Mouse (Mus musculus): ENCODE data around the gene Shbg. TPM values are rescaled to one million over a fixed set of nuclear protein-coding genes. Genes with fewer than 3 reads are reported as not detected.

Gene Shbg
- polyA plus RNA-seq, 1 experiment from 2014 or later: not detected

GRCm38 (mm10) chr11:69578301-69578700 is 39.4 kb downstream of the Shbg start:
- H3K9ac ChIP-seq (ENCODE audit: low read length): peak overlapping the region; percentile 92
- DNase-seq (ENCODE audit: low spot score): no peak
- peak overlapping the region; percentile 78 for H3K4me3 ChIP-seq (ENCODE audit: low read depth, low read length)
- peak overlapping the region; percentile 84 for H3K4me2 ChIP-seq (ENCODE audit: low read length)
- 0 out of 2 replicates have a peak overlapping the region, but pooled peaks have one; percentile 34 for H3K27ac ChIP-seq (ENCODE audit: low read depth)
- H3K36me3 ChIP-seq (ENCODE audit: control insufficient read depth, insufficient read depth, low read length): peaks cover 18% of the 10 kb centered on the region
- H3K9me3 ChIP-seq (ENCODE audit: control insufficient read depth, low read length): no peaks in the 10 kb centered on the region
- 15% methylated on average over 15 of the region's 15 CpGs for WGBS
- no peak for ATAC-seq (replicated peaks; ENCODE audit: low FRiP score, low TSS enrichment, low read depth)
- no peaks in the 10 kb centered on the region for H3K27me3 ChIP-seq (replicated peaks; ENCODE audit: control insufficient read depth, insufficient read depth, low read length)
- peaks cover 21% of the 10 kb centered on the region for H3K4me1 ChIP-seq (replicated peaks; ENCODE audit: control insufficient read depth, insufficient read depth, low read length)

- Histone ChIP-seq H3K9ac (ENCODE audit: low read length) (no peak overlapping the region), H3K27me3 (replicated peaks; ENCODE audit: control insufficient read depth, insufficient read depth, low read length) (no peaks in the 10 kb centered on the region), H3K4me3 (ENCODE audit: low read depth, low read length) (no peak overlapping the region), H3K36me3 (ENCODE audit: control insufficient read depth, insufficient read depth, low read length) (peaks cover 18% of the 10 kb centered on the region), H3K27ac (ENCODE audit: low read depth) (no peak overlapping the region), H3K4me1 (replicated peaks; ENCODE audit: control insufficient read depth, insufficient read depth, low read length) (peaks cover 16% of the 10 kb centered on the region), H3K9me3 (ENCODE audit: control insufficient read depth, low read length) (no peaks in the 10 kb centered on the region), H3K4me2 (ENCODE audit: low read length) (no peak overlapping the region)
- DNase-seq (ENCODE audit: low spot score): no peak
- ATAC-seq (replicated peaks; ENCODE audit: low FRiP score, low TSS enrichment, low read depth): no peak
- WGBS: 73% methylated on average over 5 of the region's 5 CpGs
These were observed 41.4 kb downstream of the Shbg start for GRCm38 (mm10) chr11:69576307-69576706.

- no peak overlapping the region for H3K9ac ChIP-seq (ENCODE audit: low read length)
- WGBS: 63% methylated on average over 3 of the region's 3 CpGs
These were observed 42.5 kb downstream of the Shbg start for GRCm38 (mm10) chr11:69575220-69575619.

GRCm38 (mm10) chr11:69565131-69565530 is 52.6 kb downstream of the Shbg start:
- no peak for ATAC-seq (replicated peaks; ENCODE audit: low FRiP score, low TSS enrichment, low read depth)
- Histone ChIP-seq H3K9ac (ENCODE audit: low read length) (no peak overlapping the region), H3K4me2 (ENCODE audit: low read length) (no peak overlapping the region), H3K27me3 (replicated peaks; ENCODE audit: control insufficient read depth, insufficient read depth, low read length) (no peaks in the 10 kb centered on the region), H3K27ac (ENCODE audit: low read depth) (no peak overlapping the region), H3K4me3 (ENCODE audit: low read depth, low read length) (no peak overlapping the region), H3K4me1 (replicated peaks; ENCODE audit: control insufficient read depth, insufficient read depth, low read length) (peaks cover 7% of the 10 kb centered on the region; the same call in 1 of the 2 replicates), H3K36me3 (ENCODE audit: control insufficient read depth, insufficient read depth, low read length) (peaks cover 49% of the 10 kb centered on the region), H3K9me3 (ENCODE audit: control insufficient read depth, low read length) (no peaks in the 10 kb centered on the region)
- WGBS: 62% methylated on average over 8 of the region's 8 CpGs
- no peak for DNase-seq (ENCODE audit: low spot score)

More at GRCm38 (mm10) chr11:69575220-69575619, 42.5 kb downstream of the Shbg start:
- no peak for DNase-seq (ENCODE audit: low spot score)
- H3K27me3 ChIP-seq (replicated peaks; ENCODE audit: control insufficient read depth, insufficient read depth, low read length): no peaks in the 10 kb centered on the region
- peaks cover 16% of the 10 kb centered on the region for H3K4me1 ChIP-seq (replicated peaks; ENCODE audit: control insufficient read depth, insufficient read depth, low read length)
- H3K9me3 ChIP-seq (ENCODE audit: control insufficient read depth, low read length): no peaks in the 10 kb centered on the region
- no peak overlapping the region for H3K4me3 ChIP-seq (ENCODE audit: low read depth, low read length)
- no peak for ATAC-seq (replicated peaks; ENCODE audit: low FRiP score, low TSS enrichment, low read depth)
- no peak overlapping the region for H3K27ac ChIP-seq (ENCODE audit: low read depth)
- H3K4me2 ChIP-seq (ENCODE audit: low read length): no peak overlapping the region
- H3K36me3 ChIP-seq (ENCODE audit: control insufficient read depth, insufficient read depth, low read length): peaks cover 28% of the 10 kb centered on the region

MicroRNA genes within 50 kb of the gene (microRNA counts, 519-probe panel; counts per million panel counts)
- microRNA mmu-miR-1934: not detected
- microRNA mmu-miR-467f: 3,040 counts per million, percentile 35 among the panel's probes with 10 or more counts

Small RNA genes lying within 50 kb of the gene (microRNA-seq; reads per million reads assigned to microRNA genes)
- gene Mir1934 (4.5 reads per million, percentile 32 among the genes with 10 or more reads in this experiment), gene Mir467f (not detected)

Other genes with a start within 250 kb of the Shbg start
- gene Chd3, start 248.5 kb downstream of the Shbg start, polyA plus RNA-seq (2014; fragmentation: Nextera tagmentation; extraction: Ambion mirVana): 52.4 and 62.3 TPM in 2 replicates
- 184 and 197 TPM in 2 replicates for gene Naa38, start 222.4 kb downstream of the Shbg start, polyA plus RNA-seq (2014; fragmentation: Nextera tagmentation; extraction: Ambion mirVana)
- gene Cyb5d1, start 222.3 kb downstream of the Shbg start, polyA plus RNA-seq (2014; fragmentation: Nextera tagmentation; extraction: Ambion mirVana): 23.3 and 23.8 TPM in 2 replicates
- 34.8 and 38.4 TPM in 2 replicates for gene Tmem88, start 219.7 kb downstream of the Shbg start, polyA plus RNA-seq (2014; fragmentation: Nextera tagmentation; extraction: Ambion mirVana)
- gene Kdm6b, start 204.2 kb downstream of the Shbg start, polyA plus RNA-seq (2014; fragmentation: Nextera tagmentation; extraction: Ambion mirVana): 29.1 and 29.6 TPM in 2 replicates
- 0.98 and 1.9 TPM in 2 replicates for gene Dnah2, start 68.8 kb downstream of the Shbg start, polyA plus RNA-seq (2014; fragmentation: Nextera tagmentation; extraction: Ambion mirVana)
- 4.0 and 4.9 TPM in 2 replicates for gene Efnb3, start 57.7 kb downstream of the Shbg start, polyA plus RNA-seq (2014; fragmentation: Nextera tagmentation; extraction: Ambion mirVana)
- 26.8 and 31.8 TPM in 2 replicates for gene Wrap53, start 37.6 kb downstream of the Shbg start, polyA plus RNA-seq (2014; fragmentation: Nextera tagmentation; extraction: Ambion mirVana)
- gene Trp53, start 37.5 kb downstream of the Shbg start, polyA plus RNA-seq (2014; fragmentation: Nextera tagmentation; extraction: Ambion mirVana): 176 and 192 TPM in 2 replicates
- gene Atp1b2, start 12.0 kb downstream of the Shbg start, polyA plus RNA-seq (2014; fragmentation: Nextera tagmentation; extraction: Ambion mirVana): 7.3 and 8.2 TPM in 2 replicates
- gene Sat2, start 4.1 kb upstream of the Shbg start, polyA plus RNA-seq (2014; fragmentation: Nextera tagmentation; extraction: Ambion mirVana): 16.8 and 18.1 TPM in 2 replicates
- gene Fxr2, start 15.1 kb upstream of the Shbg start, polyA plus RNA-seq (2014; fragmentation: Nextera tagmentation; extraction: Ambion mirVana): 22.6 and 23.0 TPM in 2 replicates
- gene Sox15, start 37.4 kb upstream of the Shbg start, polyA plus RNA-seq (2014; fragmentation: Nextera tagmentation; extraction: Ambion mirVana): 0.35 TPM in 1 of 2 replicates, not detected in the other
- gene Mpdu1, start 44.7 kb upstream of the Shbg start, polyA plus RNA-seq (2014; fragmentation: Nextera tagmentation; extraction: Ambion mirVana): 32.1 and 39.3 TPM in 2 replicates
- gene Cd68, start 48.2 kb upstream of the Shbg start, polyA plus RNA-seq (2014; fragmentation: Nextera tagmentation; extraction: Ambion mirVana): 12.4 and 16.3 TPM in 2 replicates
- gene Eif4a1, start 54.5 kb upstream of the Shbg start, polyA plus RNA-seq (2014; fragmentation: Nextera tagmentation; extraction: Ambion mirVana): 645 and 692 TPM in 2 replicates
- 79.1 and 90.8 TPM in 2 replicates for gene Senp3, start 64.2 kb upstream of the Shbg start, polyA plus RNA-seq (2014; fragmentation: Nextera tagmentation; extraction: Ambion mirVana)
- 0.48 TPM in 1 of 2 replicates, not detected in the other for gene Tnfsf13, start 67.9 kb upstream of the Shbg start, polyA plus RNA-seq (2014; fragmentation: Nextera tagmentation; extraction: Ambion mirVana)
- gene Tnfsf12, start 77.9 kb upstream of the Shbg start, polyA plus RNA-seq (2014; fragmentation: Nextera tagmentation; extraction: Ambion mirVana): 8.0 and 9.4 TPM in 2 replicates
- gene Tnfsfm13, start 78.2 kb upstream of the Shbg start, polyA plus RNA-seq (2014; fragmentation: Nextera tagmentation; extraction: Ambion mirVana): 2.3 and 3.7 TPM in 2 replicates
- gene Polr2a, start 140.7 kb upstream of the Shbg start, polyA plus RNA-seq (2014; fragmentation: Nextera tagmentation; extraction: Ambion mirVana): 35.2 and 38.7 TPM in 2 replicates
- gene Slc35g3, start 144.1 kb upstream of the Shbg start, polyA plus RNA-seq (2014; fragmentation: Nextera tagmentation; extraction: Ambion mirVana): not detected in 2 replicates
- gene Zbtb4, start 148.0 kb upstream of the Shbg start, polyA plus RNA-seq (2014; fragmentation: Nextera tagmentation; extraction: Ambion mirVana): 2.8 and 3.3 TPM in 2 replicates
- 3.5 and 4.4 TPM in 2 replicates for gene Chrnb1, start 178.0 kb upstream of the Shbg start, polyA plus RNA-seq (2014; fragmentation: Nextera tagmentation; extraction: Ambion mirVana)
- 1.1 and 1.4 TPM in 2 replicates for gene Fgf11, start 184.0 kb upstream of the Shbg start, polyA plus RNA-seq (2014; fragmentation: Nextera tagmentation; extraction: Ambion mirVana)
- 16.1 and 22.9 TPM in 2 replicates for gene Tmem102, start 187.7 kb upstream of the Shbg start, polyA plus RNA-seq (2014; fragmentation: Nextera tagmentation; extraction: Ambion mirVana)
- gene Gm39566, start 197.4 kb upstream of the Shbg start, polyA plus RNA-seq (2014; fragmentation: Nextera tagmentation; extraction: Ambion mirVana): not detected in 2 replicates
- not detected in 2 replicates for gene Spem2, start 200.6 kb upstream of the Shbg start, polyA plus RNA-seq (2014; fragmentation: Nextera tagmentation; extraction: Ambion mirVana)
- 0.17 TPM in 1 of 2 replicates, not detected in the other for gene Spem1, start 204.3 kb upstream of the Shbg start, polyA plus RNA-seq (2014; fragmentation: Nextera tagmentation; extraction: Ambion mirVana)
- 8.5 TPM in 2 replicates for gene Nlgn2, start 219.9 kb upstream of the Shbg start, polyA plus RNA-seq (2014; fragmentation: Nextera tagmentation; extraction: Ambion mirVana)
- 436 and 455 TPM in 2 replicates for gene Tmem256, start 220.6 kb upstream of the Shbg start, polyA plus RNA-seq (2014; fragmentation: Nextera tagmentation; extraction: Ambion mirVana)
- gene Plscr3, start 228.5 kb upstream of the Shbg start, polyA plus RNA-seq (2014; fragmentation: Nextera tagmentation; extraction: Ambion mirVana): 92.1 and 94.4 TPM in 2 replicates
- 10.3 and 12.2 TPM in 2 replicates for gene Tnk1, start 240.8 kb upstream of the Shbg start, polyA plus RNA-seq (2014; fragmentation: Nextera tagmentation; extraction: Ambion mirVana)

All from intestine, embryonic 14.5 days (tissue).